Mouse (Mus musculus) Patski (cell line): ENCODE measurements at regions not wholly inside any gene's neighbourhood (a gene's known extent, or its start where the extent isn't known, plus 50 kb on each side); places are given as distances from the start of the nearest gene placed in this dataset.

Source experiments
- ATAC-seq: fragments of 100-300 bp; one replicate; pipeline ENCODE4 v1.8.0; 2021
- CTCF ChIA-PET: fragments of 350-600 bp; sonication (Branson Sonifier 250); formaldehyde crosslinking; loops from one replicate; lab custom pipeline; 2022; ENCODE audit warnings: inconsistent platforms; lab: Charles Lee
- POLR2A ChIA-PET: fragments of 350-600 bp; sonication (Branson Sonifier 250); formaldehyde crosslinking; loops from one replicate; lab custom pipeline; 2022; ENCODE audit warnings: antibody characterized with exemption, inconsistent platforms; lab: Charles Lee
- DNase-seq: peaks from one replicate; pipeline ENCODE4 v3.0.0-alpha.2; 2011; ENCODE audit warnings: low read depth, low spot score
- H3K27me3 ChIP-seq: fragments of 371-371 bp; one replicate; pipeline ENCODE4 v1.5.1; 2021
- CTCF ChIP-seq: fragments of 100-300 bp; IDR thresholded peaks from one replicate; pipeline ENCODE4 v1.5.1; 2021
- in situ Hi-C: fragments of 300-500 bp; cut with MboI; formaldehyde crosslinking; loops from 3 replicates; pipeline ENCODE4 v1.11.1; 2018; ENCODE audit warnings: low pct_unique_long_range_greater_than_20kb, mixed read lengths

GRCm38 (mm10) chr16:63925195-63925594, 61.2 kb upstream of the Epha3 start:
- no peak for TF ChIP-seq CTCF
- in situ Hi-C loops: no loop called here
- DNase-seq (no peak), ATAC-seq (no peak)
- POLR2A ChIA-PET: no interaction called here
- no peaks in the 10 kb centered on the region for H3K27me3 ChIP-seq
- CTCF ChIA-PET: no interaction called here

DNA sequence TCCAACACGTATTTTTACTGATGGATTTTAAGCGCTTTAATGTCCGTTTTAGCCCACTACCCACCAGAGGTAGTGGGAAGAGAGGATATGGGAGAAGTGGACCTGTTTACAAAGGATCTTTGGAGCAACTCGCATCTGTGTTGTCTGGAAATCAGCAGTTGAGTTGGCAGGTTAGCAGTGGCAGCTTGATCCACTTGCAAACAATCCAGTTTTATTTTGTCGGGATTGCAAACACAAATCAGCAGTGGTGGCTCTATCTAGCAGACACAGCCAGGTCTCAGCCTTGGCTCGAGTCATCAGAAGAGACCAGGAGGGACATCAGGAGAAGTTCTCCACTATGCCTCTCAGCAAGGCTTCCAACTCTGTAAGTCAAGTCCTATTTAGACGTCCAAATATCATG, 57.2 kb upstream of the Epha3 start:
- in situ Hi-C loops: no loop called here
- DNase-seq: no peak
- POLR2A ChIA-PET: no interaction called here
- ATAC-seq: no peak
- H3K27me3 ChIP-seq: no peaks in the 10 kb centered on the region
- no peak for TF ChIP-seq CTCF
- CTCF ChIA-PET: interaction anchor here (1.5 kb wide), 1 partner anchor 75 kb away, joined by 3 read pairs; no protein-coding TSS in a partner anchor
